Mouse (Mus musculus) lung, postnatal 14 days (tissue): Measurements from ENCODE around the gene Gm49358.

Experiments used
- DNase-seq: peaks from one replicate; pipeline ENCODE4 v3.0.0; 2021

The Gm49358 gene

GRCm38 (mm10) chr10:86779117-86779755 lies 15.5 kb downstream of the Gm49358 start:
- DNase-seq: peak; percentile 31

- no peak for DNase-seq
These were observed 16.2 kb downstream of the Gm49358 start for GRCm38 (mm10) chr10:86779816-86780500.

GRCm38 (mm10) chr10:86781641-86782040 lies 17.9 kb downstream of the Gm49358 start:
- DNase-seq: no peak

GRCm38 (mm10) chr10:86782656-86783055 lies 18.9 kb downstream of the Gm49358 start:
- DNase-seq: no peak

- DNase-seq: no peak
These were observed 19.8 kb downstream of the Gm49358 start for GRCm38 (mm10) chr10:86783561-86783960.

- no peak for DNase-seq
These were observed 20.4 kb downstream of the Gm49358 start for GRCm38 (mm10) chr10:86784126-86784675.

GRCm38 (mm10) chr10:86785396-86785795 lies 21.6 kb downstream of the Gm49358 start:
- DNase-seq: no peak

- no peak for DNase-seq
These were observed 22.3 kb downstream of the Gm49358 start for GRCm38 (mm10) chr10:86786083-86786482.

- no peak for DNase-seq
These were observed 24.4 kb downstream of the Gm49358 start for GRCm38 (mm10) chr10:86788193-86788592.

- no peak for DNase-seq
These were observed 25.4 kb downstream of the Gm49358 start for GRCm38 (mm10) chr10:86789146-86789672.

- DNase-seq: no peak
These were observed 27.9 kb downstream of the Gm49358 start for GRCm38 (mm10) chr10:86791507-86792184.

- peak; percentile 34 for DNase-seq
These were observed 29.8 kb downstream of the Gm49358 start for GRCm38 (mm10) chr10:86793509-86793951.

- DNase-seq: no peak
These were observed 30.4 kb downstream of the Gm49358 start for GRCm38 (mm10) chr10:86794196-86794595.

- DNase-seq: no peak
These were observed 31.2 kb downstream of the Gm49358 start for GRCm38 (mm10) chr10:86794794-86795535.

GRCm38 (mm10) chr10:86796073-86796741 lies 32.4 kb downstream of the Gm49358 start:
- no peak for DNase-seq

- no peak for DNase-seq
These were observed 43.6 kb downstream of the Gm49358 start for GRCm38 (mm10) chr10:86807362-86807761.

GRCm38 (mm10) chr10:86808013-86808758 lies 44.4 kb downstream of the Gm49358 start:
- DNase-seq: no peak

- DNase-seq: no peak
These were observed 46.2 kb downstream of the Gm49358 start for GRCm38 (mm10) chr10:86810000-86810399.

- DNase-seq: no peak
These were observed 46.8 kb downstream of the Gm49358 start for GRCm38 (mm10) chr10:86810612-86811011.

- DNase-seq: no peak
These were observed 50.7 kb downstream of the Gm49358 start for GRCm38 (mm10) chr10:86814292-86815131.
